Mouse (Mus musculus): ENCODE measurements around the gene Pa2g4. TPM values are rescaled to one million over a fixed set of nuclear protein-coding genes. Genes with fewer than 3 reads are reported as not detected.

The Pa2g4 gene
- polyA plus RNA-seq, 1 experiment from 2014 or later = 124 TPM

- WGBS = 11% methylated on average over 1 of the region's 1 CpGs
- H3K4me2 ChIP-seq (ENCODE audit: low read length) = no peak overlapping the region
Measured at GRCm38 (mm10) chr10:128586546-128586945, 20.8 kb upstream of the Pa2g4 start.

GRCm38 (mm10) chr10:128584386-128584785, 18.6 kb upstream of the Pa2g4 start:
- peaks cover 3% of the 10 kb centered on the region; the same call in 1 of the 2 replicates for H3K4me1 ChIP-seq (ENCODE audit: control insufficient read depth, insufficient read depth, low read length)
- H3K27me3 ChIP-seq (ENCODE audit: control insufficient read depth, insufficient read depth, low read depth, low read length) = peaks cover 34% of the 10 kb centered on the region
- no peak overlapping the region for H3K4me3 ChIP-seq (ENCODE audit: low read depth, low read length)
- no peaks in the 10 kb centered on the region for H3K36me3 ChIP-seq (ENCODE audit: control insufficient read depth, insufficient read depth, low read length)
- no peak overlapping the region for H3K9ac ChIP-seq (ENCODE audit: low read depth, low read length)
- ATAC-seq = no peak
- no peaks in the 10 kb centered on the region for H3K9me3 ChIP-seq (replicated peaks; ENCODE audit: control insufficient read depth, low read length, poor library complexity, severe bottlenecking)
- H3K27ac ChIP-seq (ENCODE audit: low read length) = no peak overlapping the region
- no peak overlapping the region for H3K4me2 ChIP-seq (ENCODE audit: low read length)
- 10% methylated on average over 4 of the region's 4 CpGs for WGBS

More at GRCm38 (mm10) chr10:128586546-128586945, 20.8 kb upstream of the Pa2g4 start:
- no peak overlapping the region for H3K4me3 ChIP-seq (ENCODE audit: low read depth, low read length)
- no peak overlapping the region for H3K9ac ChIP-seq (ENCODE audit: low read depth, low read length)
- H3K4me1 ChIP-seq (ENCODE audit: control insufficient read depth, insufficient read depth, low read length) = peaks cover 4% of the 10 kb centered on the region; the same call in 1 of the 2 replicates
- H3K27ac ChIP-seq (ENCODE audit: low read length) = no peak overlapping the region
- H3K9me3 ChIP-seq (replicated peaks; ENCODE audit: control insufficient read depth, low read length, poor library complexity, severe bottlenecking) = no peaks in the 10 kb centered on the region
- H3K27me3 ChIP-seq (ENCODE audit: control insufficient read depth, insufficient read depth, low read depth, low read length) = peaks cover 46% of the 10 kb centered on the region
- H3K36me3 ChIP-seq (ENCODE audit: control insufficient read depth, insufficient read depth, low read length) = no peaks in the 10 kb centered on the region
- no peak for ATAC-seq

- no peaks in the 10 kb centered on the region for H3K9me3 ChIP-seq (replicated peaks; ENCODE audit: control insufficient read depth, low read length, poor library complexity, severe bottlenecking)
- WGBS = 25% methylated on average over 7 of the region's 7 CpGs
- no peaks in the 10 kb centered on the region for H3K36me3 ChIP-seq (ENCODE audit: control insufficient read depth, insufficient read depth, low read length)
- no peak overlapping the region for H3K4me2 ChIP-seq (ENCODE audit: low read length)
- no peak overlapping the region for H3K9ac ChIP-seq (ENCODE audit: low read depth, low read length)
- peaks cover 27% of the 10 kb centered on the region for H3K27me3 ChIP-seq (ENCODE audit: control insufficient read depth, insufficient read depth, low read depth, low read length)
- no peaks in the 10 kb centered on the region for H3K4me1 ChIP-seq (ENCODE audit: control insufficient read depth, insufficient read depth, low read length)
- H3K4me3 ChIP-seq (ENCODE audit: low read depth, low read length) = no peak overlapping the region
- no peak overlapping the region for H3K27ac ChIP-seq (ENCODE audit: low read length)
- no peak for ATAC-seq
Measured at GRCm38 (mm10) chr10:128583644-128584043, 17.9 kb upstream of the Pa2g4 start.

- 73% methylated on average over 4 of the region's 4 CpGs for WGBS
- no peak overlapping the region for H3K9ac ChIP-seq (ENCODE audit: low read depth, low read length)
- peaks cover 2% of the 10 kb centered on the region; the same call in 1 of the 2 replicates for H3K27me3 ChIP-seq (ENCODE audit: control insufficient read depth, insufficient read depth, low read depth, low read length)
- H3K9me3 ChIP-seq (replicated peaks; ENCODE audit: control insufficient read depth, low read length, poor library complexity, severe bottlenecking) = no peaks in the 10 kb centered on the region
- no peaks in the 10 kb centered on the region for H3K36me3 ChIP-seq (ENCODE audit: control insufficient read depth, insufficient read depth, low read length)
- H3K27ac ChIP-seq (ENCODE audit: low read length) = no peak overlapping the region
- ATAC-seq = no peak
- H3K4me2 ChIP-seq (ENCODE audit: low read length) = no peak overlapping the region
- H3K4me3 ChIP-seq (ENCODE audit: low read depth, low read length) = no peak overlapping the region
- no peaks in the 10 kb centered on the region for H3K4me1 ChIP-seq (ENCODE audit: control insufficient read depth, insufficient read depth, low read length)
Measured at GRCm38 (mm10) chr10:128579731-128580130, 13.9 kb upstream of the Pa2g4 start.

GRCm38 (mm10) chr10:128579298-128579697, 13.5 kb upstream of the Pa2g4 start:
- Histone ChIP-seq H3K4me1 (ENCODE audit: control insufficient read depth, insufficient read depth, low read length) (no peaks in the 10 kb centered on the region), H3K4me2 (ENCODE audit: low read length) (no peak overlapping the region), H3K9ac (ENCODE audit: low read depth, low read length) (no peak overlapping the region), H3K27me3 (ENCODE audit: control insufficient read depth, insufficient read depth, low read depth, low read length) (peaks cover 2% of the 10 kb centered on the region; the same call in 1 of the 2 replicates), H3K27ac (ENCODE audit: low read length) (no peak overlapping the region), H3K9me3 (replicated peaks; ENCODE audit: control insufficient read depth, low read length, poor library complexity, severe bottlenecking) (no peaks in the 10 kb centered on the region), H3K4me3 (ENCODE audit: low read depth, low read length) (no peak overlapping the region), H3K36me3 (ENCODE audit: control insufficient read depth, insufficient read depth, low read length) (no peaks in the 10 kb centered on the region)
- 99% methylated on average over 3 of the region's 3 CpGs for WGBS
- no peak for ATAC-seq

- Histone ChIP-seq H3K27ac (ENCODE audit: low read length) (no peak overlapping the region), H3K9ac (ENCODE audit: low read depth, low read length) (no peak overlapping the region), H3K4me1 (ENCODE audit: control insufficient read depth, insufficient read depth, low read length) (no peaks in the 10 kb centered on the region), H3K9me3 (replicated peaks; ENCODE audit: control insufficient read depth, low read length, poor library complexity, severe bottlenecking) (no peaks in the 10 kb centered on the region), H3K36me3 (ENCODE audit: control insufficient read depth, insufficient read depth, low read length) (no peaks in the 10 kb centered on the region), H3K4me2 (ENCODE audit: low read length) (no peak overlapping the region), H3K4me3 (ENCODE audit: low read depth, low read length) (no peak overlapping the region), H3K27me3 (ENCODE audit: control insufficient read depth, insufficient read depth, low read depth, low read length) (peaks cover 2% of the 10 kb centered on the region; the same call in 1 of the 2 replicates)
- 78% methylated on average over 11 of the region's 11 CpGs for WGBS
- ATAC-seq = no peak
Measured at GRCm38 (mm10) chr10:128578330-128578729, 12.5 kb upstream of the Pa2g4 start.

- Histone ChIP-seq H3K27ac (ENCODE audit: low read length) (no peak overlapping the region), H3K9me3 (replicated peaks; ENCODE audit: control insufficient read depth, low read length, poor library complexity, severe bottlenecking) (no peaks in the 10 kb centered on the region), H3K9ac (ENCODE audit: low read depth, low read length) (no peak overlapping the region), H3K4me3 (ENCODE audit: low read depth, low read length) (no peak overlapping the region), H3K27me3 (ENCODE audit: control insufficient read depth, insufficient read depth, low read depth, low read length) (no peaks in the 10 kb centered on the region; the same call in 1 of the 2 replicates), H3K4me2 (ENCODE audit: low read length) (no peak overlapping the region), H3K36me3 (ENCODE audit: control insufficient read depth, insufficient read depth, low read length) (no peaks in the 10 kb centered on the region), H3K4me1 (ENCODE audit: control insufficient read depth, insufficient read depth, low read length) (no peaks in the 10 kb centered on the region)
- no peak for ATAC-seq
- WGBS = 93% methylated on average over 2 of the region's 2 CpGs
Measured at GRCm38 (mm10) chr10:128575063-128575462, 9.3 kb upstream of the Pa2g4 start.

GRCm38 (mm10) chr10:128565206-128565787, 490 bp downstream of the Pa2g4 start:
- H3K9ac ChIP-seq (ENCODE audit: low read depth, low read length) = peak overlapping the region; percentile 95
- peak overlapping the region; percentile 88 for H3K27ac ChIP-seq (ENCODE audit: low read length)
- no peaks in the 10 kb centered on the region for H3K9me3 ChIP-seq (replicated peaks; ENCODE audit: control insufficient read depth, low read length, poor library complexity, severe bottlenecking)
- peak overlapping the region; percentile 93 for H3K4me3 ChIP-seq (ENCODE audit: low read depth, low read length)
- H3K4me1 ChIP-seq (ENCODE audit: control insufficient read depth, insufficient read depth, low read length) = peaks cover 12% of the 10 kb centered on the region
- H3K36me3 ChIP-seq (ENCODE audit: control insufficient read depth, insufficient read depth, low read length) = peaks cover 11% of the 10 kb centered on the region
- peak overlapping the region; percentile 91 for H3K4me2 ChIP-seq (ENCODE audit: low read length)
- ATAC-seq = peak; percentile 60
- H3K27me3 ChIP-seq (ENCODE audit: control insufficient read depth, insufficient read depth, low read depth, low read length) = no peaks in the 10 kb centered on the region
- WGBS = 0% methylated on average over 46 of the region's 46 CpGs

- H3K4me2 ChIP-seq (ENCODE audit: low read length) = no peak overlapping the region
- 91% methylated on average over 6 of the region's 6 CpGs for WGBS
Measured at GRCm38 (mm10) chr10:128563544-128563943, 2.2 kb downstream of the Pa2g4 start.

More at GRCm38 (mm10) chr10:128563544-128563943, 2.2 kb downstream of the Pa2g4 start:
- Histone ChIP-seq H3K27ac (ENCODE audit: low read length) (no peak overlapping the region), H3K9me3 (replicated peaks; ENCODE audit: control insufficient read depth, low read length, poor library complexity, severe bottlenecking) (no peaks in the 10 kb centered on the region), H3K36me3 (ENCODE audit: control insufficient read depth, insufficient read depth, low read length) (peaks cover 26% of the 10 kb centered on the region), H3K9ac (ENCODE audit: low read depth, low read length) (no peak overlapping the region), H3K4me1 (ENCODE audit: control insufficient read depth, insufficient read depth, low read length) (peaks cover 12% of the 10 kb centered on the region), H3K27me3 (ENCODE audit: control insufficient read depth, insufficient read depth, low read depth, low read length) (no peaks in the 10 kb centered on the region), H3K4me3 (ENCODE audit: low read depth, low read length) (no peak overlapping the region)
- no peak for ATAC-seq
